Mouse (Mus musculus) stomach, embryonic 16.5 days (tissue): ENCODE results near the gene Plxna4. TPM values are rescaled to one million over a fixed set of nuclear protein-coding genes. Genes with fewer than 3 reads are reported as not detected.

Experiments used
- ATAC-seq: fragments of 200-750 bp; cut with Nextera tagmentation; 2 replicates; pipeline ENCODE4 v1.8.0; 2017; ENCODE audit warnings: moderate number of reproducible peaks, moderate TSS enrichment; ENCODE audit not compliant: insufficient read depth, low FRiP score
- H3K27ac ChIP-seq: fragments of 300-500 bp; sonication (generic); 2 replicates; pipeline ENCODE4 v1.5.1; 2014; ENCODE audit warnings: low read length
- H3K27me3 ChIP-seq: fragments of 300-500 bp; sonication (generic); 2 replicates; pipeline ENCODE4 v1.6.1; 2014; ENCODE audit warnings: low read length, control low read depth, mixed read lengths; ENCODE audit not compliant: control insufficient read depth, insufficient read depth
- H3K36me3 ChIP-seq: fragments of 300-500 bp; sonication (generic); 2 replicates; pipeline ENCODE4 v1.6.1; 2014; ENCODE audit warnings: low read length; ENCODE audit not compliant: control insufficient read depth, insufficient read depth
- H3K4me1 ChIP-seq: fragments of 300-500 bp; sonication (generic); 2 replicates; pipeline ENCODE4 v1.6.1; 2014; ENCODE audit warnings: low read length, control low read depth, mixed read lengths; ENCODE audit not compliant: control insufficient read depth, insufficient read depth
- H3K4me2 ChIP-seq: fragments of 300-500 bp; sonication (generic); 2 replicates; pipeline ENCODE4 v1.6.1; 2014; ENCODE audit warnings: low read depth, low read length, mixed read lengths
- H3K4me3 ChIP-seq: fragments of 300-500 bp; sonication (generic); replicated peaks from 2 replicates; pipeline ENCODE4 v1.5.1; 2014; ENCODE audit warnings: mild to moderate bottlenecking, low read length
- H3K9ac ChIP-seq: fragments of 300-500 bp; sonication (generic); 2 replicates; pipeline ENCODE4 v1.6.1; 2014; ENCODE audit warnings: low read length
- H3K9me3 ChIP-seq: fragments of 300-500 bp; sonication (generic); replicated peaks from 2 replicates; pipeline ENCODE4 v1.6.1; 2016; ENCODE audit warnings: low read length, control low read depth; ENCODE audit not compliant: control insufficient read depth
- WGBS: fragments of 180-500 bp; shearing (Covaris S2); extraction: QIAGEN DNeasy Blood & Tissue Kit; methylation state at CpG from one replicate; pipeline ENCODE4 v1.1.7; 2014; 5-methylcytosine and 5-hydroxymethylcytosine counted together
- polyA plus RNA-seq: library from polyadenylated mRNA; unstranded; fragments of >200 nt; fragmentation: Nextera tagmentation; extraction: Ambion mirVana; gene quantifications from 2 replicates; pipeline ENCODE4 v1.2.1, GENCODE M21; 2015

Plxna4 gene
- polyA plus RNA-seq, 1 experiment from 2014 or later: 1.9 TPM

DNA sequence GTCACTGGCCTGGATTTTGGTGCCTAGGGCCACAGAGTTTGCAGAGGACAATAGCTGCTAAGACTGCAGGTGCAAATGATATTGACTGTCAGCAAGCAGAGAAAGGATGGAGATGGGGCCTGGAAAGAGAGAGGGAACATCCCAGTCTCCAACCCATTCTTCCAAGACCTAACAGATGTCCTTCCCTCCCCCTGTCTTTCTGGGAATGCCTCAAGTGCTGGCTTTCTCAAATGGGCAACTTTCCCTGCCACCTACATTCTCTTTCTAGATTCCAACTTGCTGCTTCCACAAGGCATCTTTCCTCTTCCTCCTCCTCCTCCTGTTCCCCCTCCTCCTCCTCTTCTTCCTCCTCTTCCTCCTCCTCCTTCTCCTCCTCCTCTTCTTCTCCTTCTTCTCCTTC is 136.1 kb downstream of the Plxna4 start:
- H3K9ac ChIP-seq: no peak overlapping the region
- H3K4me1 ChIP-seq: no peaks in the 10 kb centered on the region
- H3K4me3 ChIP-seq: no peak overlapping the region
- H3K27me3 ChIP-seq: no peaks in the 10 kb centered on the region
- H3K9me3 ChIP-seq: no peaks in the 10 kb centered on the region
- H3K4me2 ChIP-seq: no peak overlapping the region
- no peaks in the 10 kb centered on the region for H3K36me3 ChIP-seq
- no peak for ATAC-seq
- no peak overlapping the region for H3K27ac ChIP-seq

DNA sequence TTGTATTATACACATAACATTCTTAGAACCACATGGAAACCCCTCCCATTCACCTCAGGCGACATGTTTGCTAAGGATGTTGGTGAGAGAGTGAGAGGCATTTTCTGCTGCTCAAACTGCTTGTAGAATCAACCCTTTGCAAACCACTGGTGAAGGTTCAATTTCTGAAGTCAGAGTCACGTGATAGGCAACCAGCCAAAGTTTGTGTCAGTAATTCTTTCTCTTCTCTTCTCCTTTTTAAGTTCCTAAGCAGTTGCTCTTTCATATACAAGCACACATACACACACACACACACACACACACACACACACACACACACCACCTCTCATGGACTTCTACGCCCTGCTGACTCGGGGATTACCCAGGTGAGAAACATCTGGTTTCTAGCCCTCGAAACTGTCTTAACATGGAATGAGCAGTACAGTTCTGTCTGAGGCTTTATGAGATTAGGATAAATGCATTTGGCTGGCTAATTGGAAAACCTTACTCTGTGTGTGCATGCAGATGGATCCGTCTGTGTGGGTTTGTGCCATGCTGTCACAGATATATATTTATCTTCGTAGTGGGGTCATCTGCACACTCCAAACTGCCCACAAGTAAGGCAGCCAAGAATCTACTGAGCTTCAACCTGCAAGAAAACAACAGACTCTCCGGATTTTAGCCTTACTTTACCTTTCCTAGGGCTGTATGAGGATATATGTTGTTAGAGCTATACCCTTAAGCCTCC is 138.6 kb downstream of the Plxna4 start:
- Histone ChIP-seq H3K27me3 (no peaks in the 10 kb centered on the region), H3K27ac (no peak overlapping the region)
- ATAC-seq: 0 out of 2 replicates have a peak, but pooled peaks have one; percentile 10

DNA sequence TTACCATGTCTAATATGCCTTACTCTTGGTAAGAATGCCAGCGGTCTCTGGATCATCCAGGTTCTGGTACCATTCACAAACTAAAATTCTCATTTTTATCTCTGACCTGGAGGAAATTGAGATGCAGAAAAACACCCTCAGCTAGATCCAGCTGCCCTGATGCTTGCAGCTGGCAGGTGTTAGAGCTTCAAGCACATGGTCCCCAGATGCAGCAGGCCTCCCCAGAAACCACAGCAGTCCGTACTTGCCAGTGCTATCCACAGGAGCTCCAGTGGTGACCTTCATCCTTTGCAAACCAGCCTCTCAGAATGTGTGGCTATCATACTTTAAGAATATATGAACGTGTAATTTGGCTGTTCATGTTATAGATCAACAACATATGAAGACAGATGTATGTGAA is 139.2 kb downstream of the Plxna4 start:
- H3K9ac ChIP-seq: no peak overlapping the region
- 79% methylated on average over 3 of the region's 3 CpGs for WGBS

More for the DNA sequence above, 138.6 kb downstream of the Plxna4 start:
- Histone ChIP-seq H3K36me3 (no peaks in the 10 kb centered on the region), H3K9ac (no peak overlapping the region), H3K4me2 (no peak overlapping the region), H3K4me1 (no peaks in the 10 kb centered on the region), H3K9me3 (no peaks in the 10 kb centered on the region), H3K4me3 (no peak overlapping the region)
- WGBS: 58% methylated on average over 8 of the region's 8 CpGs

DNA sequence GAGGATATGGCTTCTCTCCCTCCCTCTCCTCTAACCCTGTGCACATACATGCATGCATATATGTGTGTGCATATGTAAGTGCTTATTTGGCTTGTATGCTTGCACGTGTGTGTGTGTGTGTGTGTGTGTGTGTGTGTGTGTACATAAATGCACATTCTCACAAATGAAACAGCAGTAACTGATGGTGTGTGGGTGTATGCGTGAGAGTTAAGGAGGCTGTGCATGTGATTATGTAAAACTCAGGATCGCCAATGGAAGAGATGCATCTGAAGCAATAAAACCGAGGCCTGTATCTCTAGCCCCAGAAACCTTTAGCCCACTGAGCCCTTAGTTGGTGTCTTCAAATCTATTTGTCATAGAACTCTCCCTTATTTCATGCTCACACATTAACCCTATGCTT is 141.7 kb downstream of the Plxna4 start:
- no peak for ATAC-seq
- WGBS: 69% methylated on average over 4 of the region's 4 CpGs
- Histone ChIP-seq H3K9ac (no peak overlapping the region), H3K4me3 (no peak overlapping the region), H3K9me3 (no peaks in the 10 kb centered on the region), H3K4me1 (no peaks in the 10 kb centered on the region), H3K27me3 (no peaks in the 10 kb centered on the region), H3K27ac (no peak overlapping the region), H3K4me2 (no peak overlapping the region), H3K36me3 (no peaks in the 10 kb centered on the region)

More for the DNA sequence above, 139.2 kb downstream of the Plxna4 start:
- ATAC-seq: no peak
- Histone ChIP-seq H3K4me3 (no peak overlapping the region), H3K4me1 (no peaks in the 10 kb centered on the region), H3K9me3 (no peaks in the 10 kb centered on the region), H3K27ac (no peak overlapping the region), H3K4me2 (no peak overlapping the region), H3K36me3 (no peaks in the 10 kb centered on the region), H3K27me3 (no peaks in the 10 kb centered on the region)

DNA sequence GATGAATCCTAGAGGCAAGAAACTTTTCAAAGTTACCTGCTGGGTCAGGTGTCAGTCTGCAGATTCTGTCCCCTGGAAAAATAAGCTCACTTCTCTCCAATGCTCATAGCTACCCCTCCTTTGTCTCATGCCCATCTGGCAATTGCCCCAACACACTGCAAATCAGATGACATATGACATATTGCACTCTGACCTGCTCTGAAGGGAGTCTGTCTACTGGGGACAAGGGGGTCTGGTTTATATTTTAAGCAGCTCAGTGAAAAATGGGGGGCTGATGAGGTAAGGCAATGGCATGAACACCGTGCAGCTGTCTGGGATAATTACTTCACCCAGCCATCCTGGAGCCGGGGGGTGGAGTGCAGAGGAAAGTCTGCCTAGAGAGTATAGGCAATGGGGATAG is 142.7 kb downstream of the Plxna4 start:
- H3K9ac ChIP-seq: no peak overlapping the region
- no peak overlapping the region for H3K27ac ChIP-seq
- 32% methylated on average over 2 of the region's 2 CpGs for WGBS
- H3K36me3 ChIP-seq: no peaks in the 10 kb centered on the region
- H3K4me2 ChIP-seq: no peak overlapping the region
- no peaks in the 10 kb centered on the region for H3K9me3 ChIP-seq
- H3K4me3 ChIP-seq: no peak overlapping the region
- H3K27me3 ChIP-seq: no peaks in the 10 kb centered on the region
- ATAC-seq: no peak
- no peaks in the 10 kb centered on the region for H3K4me1 ChIP-seq

DNA sequence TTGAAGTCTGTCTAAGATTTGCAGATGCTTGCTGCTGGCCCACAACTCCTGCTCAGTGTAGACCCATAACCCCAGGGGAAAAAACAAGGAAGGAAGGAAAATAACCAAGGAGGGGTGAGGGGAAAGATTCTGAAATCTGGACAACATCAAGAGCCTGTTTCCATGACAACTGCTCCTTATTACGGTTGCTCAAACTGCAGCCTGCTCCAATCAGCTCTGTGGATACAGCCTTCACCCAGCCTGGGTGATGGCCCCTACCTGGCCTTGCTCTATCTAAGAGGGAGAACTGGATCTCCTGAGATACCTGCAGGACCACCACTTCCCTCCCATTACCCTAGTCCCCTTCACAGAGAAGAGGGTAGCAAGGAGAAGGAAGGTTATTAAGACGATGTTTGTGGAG is 143.6 kb downstream of the Plxna4 start:
- no peak for ATAC-seq
- 72% methylated on average over 2 of the region's 2 CpGs for WGBS

DNA sequence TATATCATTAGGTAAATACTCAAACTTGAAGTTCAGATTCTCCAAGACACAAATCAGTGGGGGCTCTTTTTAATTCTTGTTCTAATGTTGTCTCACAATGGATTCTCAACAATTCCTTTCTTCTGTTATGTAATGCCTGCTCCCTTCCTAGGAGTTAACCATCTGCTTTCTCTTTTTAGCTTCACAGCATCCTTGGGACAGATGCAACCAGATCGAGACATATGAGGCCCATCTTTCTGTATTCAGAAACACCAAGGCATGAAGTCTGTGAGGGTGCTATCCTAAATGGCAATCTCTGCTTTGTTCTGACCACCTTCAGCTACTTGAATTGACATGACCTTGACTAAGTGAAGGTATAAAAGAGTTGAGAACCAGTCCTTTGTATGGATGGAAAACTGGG is 144.3 kb downstream of the Plxna4 start:
- no peak overlapping the region for H3K4me2 ChIP-seq
- no peak overlapping the region for H3K4me3 ChIP-seq
- H3K9me3 ChIP-seq: no peaks in the 10 kb centered on the region
- H3K4me1 ChIP-seq: no peaks in the 10 kb centered on the region
- H3K36me3 ChIP-seq: no peaks in the 10 kb centered on the region
- WGBS: 92% methylated on average over 1 of the region's 1 CpGs
- H3K27ac ChIP-seq: no peak overlapping the region
- H3K9ac ChIP-seq: no peak overlapping the region
- no peaks in the 10 kb centered on the region for H3K27me3 ChIP-seq
- no peak for ATAC-seq

More for the DNA sequence above, 143.6 kb downstream of the Plxna4 start:
- Histone ChIP-seq H3K9me3 (no peaks in the 10 kb centered on the region), H3K36me3 (no peaks in the 10 kb centered on the region), H3K27ac (no peak overlapping the region), H3K4me2 (no peak overlapping the region), H3K9ac (no peak overlapping the region), H3K27me3 (no peaks in the 10 kb centered on the region), H3K4me1 (no peaks in the 10 kb centered on the region), H3K4me3 (no peak overlapping the region)

DNA sequence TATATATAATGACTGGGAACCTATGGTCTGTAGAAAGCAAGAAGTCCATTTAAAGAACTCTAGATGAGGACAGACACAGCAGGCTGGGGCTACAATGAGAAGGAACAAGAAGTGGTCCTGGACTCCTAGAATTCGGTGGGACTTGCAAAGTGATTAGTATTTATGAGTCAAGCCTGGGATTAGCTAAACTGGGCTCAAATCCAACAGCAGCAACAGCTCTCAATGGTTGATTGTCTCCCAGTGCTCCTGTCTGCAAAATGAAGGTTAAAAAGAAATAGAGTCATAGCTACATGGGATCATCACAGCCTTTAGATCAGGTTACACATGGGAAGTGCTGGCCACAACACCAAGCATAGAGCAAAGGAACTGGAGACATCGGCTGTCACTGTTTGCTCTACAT is 148.6 kb downstream of the Plxna4 start:
- Histone ChIP-seq H3K27ac (no peak overlapping the region), H3K9ac (no peak overlapping the region), H3K4me2 (no peak overlapping the region), H3K4me1 (no peaks in the 10 kb centered on the region), H3K9me3 (no peaks in the 10 kb centered on the region), H3K36me3 (no peaks in the 10 kb centered on the region), H3K27me3 (no peaks in the 10 kb centered on the region), H3K4me3 (no peak overlapping the region)
- ATAC-seq: no peak
- WGBS: 68% methylated on average over 2 of the region's 2 CpGs

DNA sequence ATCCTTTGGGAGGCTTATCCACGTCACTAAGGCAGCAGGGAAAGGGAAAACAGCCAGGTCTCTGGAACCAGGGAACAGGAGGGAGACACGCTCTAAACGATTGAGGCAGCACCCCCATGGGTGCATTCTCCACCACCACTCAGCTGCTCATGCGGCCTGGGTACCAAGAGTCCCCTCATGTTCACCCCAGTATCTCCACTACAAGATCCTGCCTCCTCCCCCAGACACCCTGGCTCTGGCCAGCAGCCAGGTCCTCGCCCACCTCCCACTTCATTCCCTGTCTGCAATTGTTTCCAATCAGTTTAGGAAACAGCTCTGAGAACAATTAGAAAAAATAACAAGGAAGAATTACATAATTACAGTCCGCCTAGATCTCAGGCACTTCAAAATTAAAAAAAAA is 150.8 kb downstream of the Plxna4 start:
- no peak for ATAC-seq

More for the DNA sequence above, 150.8 kb downstream of the Plxna4 start:
- no peaks in the 10 kb centered on the region for H3K9me3 ChIP-seq
- H3K4me1 ChIP-seq: no peaks in the 10 kb centered on the region
- no peak overlapping the region for H3K4me3 ChIP-seq
- H3K27ac ChIP-seq: no peak overlapping the region
- WGBS: 62% methylated on average over 6 of the region's 6 CpGs
- H3K9ac ChIP-seq: no peak overlapping the region
- H3K27me3 ChIP-seq: no peaks in the 10 kb centered on the region
- H3K4me2 ChIP-seq: no peak overlapping the region
- H3K36me3 ChIP-seq: no peaks in the 10 kb centered on the region
